Mouse (Mus musculus): ENCODE data around the gene Adam29. TPM values are rescaled to one million over a fixed set of nuclear protein-coding genes. Genes with fewer than 3 reads are reported as not detected.

Adam29 gene
- polyA plus RNA-seq (2014; fragmentation: Illumina TruSeq; extraction: RNeasy Lipid Tissue Mini Kit (QIAGEN cat#74804)), result not detected

GRCm38 (mm10) chr8:55906848-55907247 is at the start of gene Adam29:
Gene Adam29 (minus strand): TSS chr8:55906948.

GRCm38 (mm10) chr8:55939870-55940525 is 33.2 kb upstream of the Adam29 start, which contains the start of gene Glra3:
Gene Glra3 (plus strand): TSS chr8:55940460.

Other genes starting within 250 kb of the Adam29 start
- 0.09 TPM for gene Glra3, start 33.5 kb upstream of the Adam29 start, polyA plus RNA-seq (2014; fragmentation: Illumina TruSeq; extraction: RNeasy Lipid Tissue Mini Kit (QIAGEN cat#74804))

Data from ovary, adult 10 weeks (tissue).